Mouse (Mus musculus): ENCODE results near the gene Scrt2. TPM values are rescaled to one million over a fixed set of nuclear protein-coding genes. Genes with fewer than 3 reads are reported as not detected.

The Scrt2 gene
- polyA plus RNA-seq, 1 experiment = 0.03 TPM

- 30% methylated on average over 7 of the region's 7 CpGs for WGBS
- Histone ChIP-seq H3K27ac (ENCODE audit: insufficient read depth, low read depth, low read length) (no peak overlapping the region), H3K4me3 (ENCODE audit: low read depth, low read length) (no peak overlapping the region), H3K36me3 (ENCODE audit: control insufficient read depth, insufficient read depth, low read length) (no peaks in the 10 kb centered on the region), H3K27me3 (ENCODE audit: control insufficient read depth, insufficient read depth, low read length) (peaks cover 33% of the 10 kb centered on the region), H3K4me1 (ENCODE audit: control insufficient read depth, insufficient read depth, insufficient read length, low read length) (peaks cover 5% of the 10 kb centered on the region)
- TF ChIP-seq CTCF (IDR thresholded peaks at IDR 0.05; ENCODE audit: extremely low read depth, insufficient read length, insufficient replicate concordance, low read depth, low read length) = no peak
Observed at GRCm38 (mm10) chr2:152082456-152083285, 1.3 kb downstream of the Scrt2 start.

- Histone ChIP-seq H3K4me1 (ENCODE audit: control insufficient read depth, insufficient read depth, insufficient read length, low read length) (peaks cover 5% of the 10 kb centered on the region), H3K4me3 (ENCODE audit: low read depth, low read length) (no peak overlapping the region), H3K27ac (ENCODE audit: insufficient read depth, low read depth, low read length) (no peak overlapping the region), H3K27me3 (ENCODE audit: control insufficient read depth, insufficient read depth, low read length) (peaks cover 33% of the 10 kb centered on the region), H3K36me3 (ENCODE audit: control insufficient read depth, insufficient read depth, low read length) (no peaks in the 10 kb centered on the region)
- TF ChIP-seq POLR2A (IDR thresholded peaks at IDR 0.05; ENCODE audit: low read depth, low read length) (no peak), CTCF (IDR thresholded peaks at IDR 0.05; ENCODE audit: extremely low read depth, insufficient read length, insufficient replicate concordance, low read depth, low read length) (no peak)
- WGBS = 64% methylated on average over 4 of the region's 4 CpGs
Observed at GRCm38 (mm10) chr2:152083411-152083810, 2.1 kb downstream of the Scrt2 start.

- no peak overlapping the region for H3K27ac ChIP-seq (ENCODE audit: insufficient read depth, low read depth, low read length)
- WGBS = 54% methylated on average over 6 of the region's 6 CpGs
Observed at GRCm38 (mm10) chr2:152084298-152084697, 3.0 kb downstream of the Scrt2 start.

GRCm38 (mm10) chr2:152085414-152085813, 4.1 kb downstream of the Scrt2 start:
- Histone ChIP-seq H3K36me3 (ENCODE audit: control insufficient read depth, insufficient read depth, low read length) (no peaks in the 10 kb centered on the region), H3K4me3 (ENCODE audit: low read depth, low read length) (no peak overlapping the region), H3K27me3 (ENCODE audit: control insufficient read depth, insufficient read depth, low read length) (peaks cover 26% of the 10 kb centered on the region), H3K4me1 (ENCODE audit: control insufficient read depth, insufficient read depth, insufficient read length, low read length) (peaks cover 5% of the 10 kb centered on the region), H3K27ac (ENCODE audit: insufficient read depth, low read depth, low read length) (no peak overlapping the region)
- WGBS = 70% methylated on average over 6 of the region's 6 CpGs
- TF ChIP-seq CTCF (IDR thresholded peaks at IDR 0.05; ENCODE audit: extremely low read depth, insufficient read length, insufficient replicate concordance, low read depth, low read length) (no peak), POLR2A (IDR thresholded peaks at IDR 0.05; ENCODE audit: low read depth, low read length) (no peak)

More at GRCm38 (mm10) chr2:152084298-152084697, 3.0 kb downstream of the Scrt2 start:
- Histone ChIP-seq H3K4me3 (ENCODE audit: low read depth, low read length) (no peak overlapping the region), H3K27me3 (ENCODE audit: control insufficient read depth, insufficient read depth, low read length) (peaks cover 31% of the 10 kb centered on the region), H3K36me3 (ENCODE audit: control insufficient read depth, insufficient read depth, low read length) (no peaks in the 10 kb centered on the region), H3K4me1 (ENCODE audit: control insufficient read depth, insufficient read depth, insufficient read length, low read length) (peaks cover 5% of the 10 kb centered on the region)
- no peak for TF ChIP-seq POLR2A (IDR thresholded peaks at IDR 0.05; ENCODE audit: low read depth, low read length)
- no peak for TF ChIP-seq CTCF (IDR thresholded peaks at IDR 0.05; ENCODE audit: extremely low read depth, insufficient read length, insufficient replicate concordance, low read depth, low read length)

GRCm38 (mm10) chr2:152086451-152086850, 5.1 kb downstream of the Scrt2 start:
- peaks cover 16% of the 10 kb centered on the region for H3K27me3 ChIP-seq (ENCODE audit: control insufficient read depth, insufficient read depth, low read length)
- H3K36me3 ChIP-seq (ENCODE audit: control insufficient read depth, insufficient read depth, low read length) = no peaks in the 10 kb centered on the region
- TF ChIP-seq CTCF (IDR thresholded peaks at IDR 0.05; ENCODE audit: extremely low read depth, insufficient read length, insufficient replicate concordance, low read depth, low read length) (no peak), POLR2A (IDR thresholded peaks at IDR 0.05; ENCODE audit: low read depth, low read length) (no peak)
- peaks cover 5% of the 10 kb centered on the region for H3K4me1 ChIP-seq (ENCODE audit: control insufficient read depth, insufficient read depth, insufficient read length, low read length)
- no peak overlapping the region for H3K4me3 ChIP-seq (ENCODE audit: low read depth, low read length)
- no peak overlapping the region for H3K27ac ChIP-seq (ENCODE audit: insufficient read depth, low read depth, low read length)
- 70% methylated on average over 6 of the region's 6 CpGs for WGBS

GRCm38 (mm10) chr2:152087111-152087510, 5.8 kb downstream of the Scrt2 start:
- no peak overlapping the region for H3K4me3 ChIP-seq (ENCODE audit: low read depth, low read length)
- H3K36me3 ChIP-seq (ENCODE audit: control insufficient read depth, insufficient read depth, low read length) = no peaks in the 10 kb centered on the region
- peaks cover 9% of the 10 kb centered on the region for H3K27me3 ChIP-seq (ENCODE audit: control insufficient read depth, insufficient read depth, low read length)
- H3K4me1 ChIP-seq (ENCODE audit: control insufficient read depth, insufficient read depth, insufficient read length, low read length) = no peaks in the 10 kb centered on the region
- WGBS = 83% methylated on average over 5 of the region's 5 CpGs
- H3K27ac ChIP-seq (ENCODE audit: insufficient read depth, low read depth, low read length) = no peak overlapping the region
- TF ChIP-seq CTCF (IDR thresholded peaks at IDR 0.05; ENCODE audit: extremely low read depth, insufficient read length, insufficient replicate concordance, low read depth, low read length) = no peak
- no peak for TF ChIP-seq POLR2A (IDR thresholded peaks at IDR 0.05; ENCODE audit: low read depth, low read length)

GRCm38 (mm10) chr2:152089078-152089477, 7.7 kb downstream of the Scrt2 start:
- 7% methylated on average over 4 of the region's 4 CpGs for WGBS
- peaks cover 13% of the 10 kb centered on the region for H3K27me3 ChIP-seq (ENCODE audit: control insufficient read depth, insufficient read depth, low read length)
- TF ChIP-seq POLR2A (IDR thresholded peaks at IDR 0.05; ENCODE audit: low read depth, low read length) (no peak), CTCF (IDR thresholded peaks at IDR 0.05; ENCODE audit: extremely low read depth, insufficient read length, insufficient replicate concordance, low read depth, low read length) (peak; percentile 85; the same call in 1 of the 2 replicates)

More at GRCm38 (mm10) chr2:152089078-152089477, 7.7 kb downstream of the Scrt2 start:
- H3K4me1 ChIP-seq (ENCODE audit: control insufficient read depth, insufficient read depth, insufficient read length, low read length) = peaks cover 7% of the 10 kb centered on the region
- H3K36me3 ChIP-seq (ENCODE audit: control insufficient read depth, insufficient read depth, low read length) = no peaks in the 10 kb centered on the region
- H3K27ac ChIP-seq (ENCODE audit: insufficient read depth, low read depth, low read length) = no peak overlapping the region
- H3K4me3 ChIP-seq (ENCODE audit: low read depth, low read length) = no peak overlapping the region

All from small intestine, adult 2 months (tissue).